Mouse (Mus musculus) cerebellum, postnatal 14 days (tissue): ENCODE measurements around the gene Lypd6b.
A peak's percentile ranks its signal among the peaks of the same experiment; 100 is the strongest.

Experiments
- DNase-seq, 2 experiments: peaks; one replicate each; pipeline ENCODE4 v3.0.0; 2021; ENCODE audit warnings: mixed read lengths in 2 of 2

Gene Lypd6b

GRCm38 (mm10) chr2:49787376-49788050 lies at the start of gene Lypd6b:
TSS of gene Lypd6b (plus strand) at chr2:49787688.
- DNase-seq, result peak; percentile 39 to 49

- peak; percentile 76 to 81 for DNase-seq
These were observed 48.4 kb upstream of the Lypd6b start for GRCm38 (mm10) chr2:49739046-49739445.

GRCm38 (mm10) chr2:49741026-49741425 lies 46.5 kb upstream of the Lypd6b start:
- peak in 1 of 2 experiments; percentile 36 for DNase-seq

GRCm38 (mm10) chr2:49741895-49742734 lies 45.4 kb upstream of the Lypd6b start:
- DNase-seq, result peak; percentile 77 to 81

- DNase-seq, result no peak
These were observed 44.6 kb upstream of the Lypd6b start for GRCm38 (mm10) chr2:49742919-49743318.

- DNase-seq, result no peak
These were observed 43.7 kb upstream of the Lypd6b start for GRCm38 (mm10) chr2:49743775-49744174.

GRCm38 (mm10) chr2:49744251-49745093 lies 43.0 kb upstream of the Lypd6b start:
- no peak for DNase-seq

GRCm38 (mm10) chr2:49745094-49745781 lies 42.2 kb upstream of the Lypd6b start:
- peak; percentile 80 to 82 for DNase-seq

- no peak for DNase-seq
These were observed 40.5 kb upstream of the Lypd6b start for GRCm38 (mm10) chr2:49746947-49747346.

- no peak for DNase-seq
These were observed 39.8 kb upstream of the Lypd6b start for GRCm38 (mm10) chr2:49747670-49748069.

- peak; percentile 64 to 85 for DNase-seq
These were observed 38.7 kb upstream of the Lypd6b start for GRCm38 (mm10) chr2:49748628-49749342.

GRCm38 (mm10) chr2:49749730-49750576 lies 37.5 kb upstream of the Lypd6b start:
- no peak for DNase-seq

GRCm38 (mm10) chr2:49751544-49752210 lies 35.8 kb upstream of the Lypd6b start:
- no peak for DNase-seq

- peak; percentile 57 to 60 for DNase-seq
These were observed 35.3 kb upstream of the Lypd6b start for GRCm38 (mm10) chr2:49752211-49752607.

- DNase-seq, result no peak
These were observed 34.4 kb upstream of the Lypd6b start for GRCm38 (mm10) chr2:49753062-49753461.

GRCm38 (mm10) chr2:49755054-49755453 lies 32.4 kb upstream of the Lypd6b start:
- DNase-seq, result peak; percentile 45 to 56

GRCm38 (mm10) chr2:49757616-49758015 lies 29.9 kb upstream of the Lypd6b start:
- peak; percentile 37 to 60 for DNase-seq

- DNase-seq, result peak; percentile 74
These were observed 23.0 kb upstream of the Lypd6b start for GRCm38 (mm10) chr2:49764331-49764946.

- DNase-seq, result no peak
These were observed 18.6 kb upstream of the Lypd6b start for GRCm38 (mm10) chr2:49768916-49769315.

GRCm38 (mm10) chr2:49770440-49770839 lies 17.0 kb upstream of the Lypd6b start:
- no peak for DNase-seq
